Mouse (Mus musculus) cerebellum, adult 2 months (tissue): Measurements from ENCODE around the gene Thoc6. TPM values are rescaled to one million over a fixed set of nuclear protein-coding genes. Genes with fewer than 3 reads are reported as not detected.
A peak's percentile ranks its signal among the peaks of the same experiment; 100 is the strongest.

ENCODE experiments used
- DNase-seq, 2 experiments: peaks; one replicate each; pipeline ENCODE4 v3.0.0; 2021
- H3K27ac ChIP-seq: fragments of 200-500 bp; 2 replicates; pipeline ENCODE4 v1.5.1; 2012; ENCODE audit warnings: low read length, control low read depth, inconsistent platforms; ENCODE audit not compliant: insufficient read depth
- H3K27me3 ChIP-seq: fragments of 200-500 bp; 2 replicates; pipeline ENCODE4 v1.6.1; 2012; ENCODE audit warnings: inconsistent platforms, mild to moderate bottlenecking, low read length, moderate library complexity; ENCODE audit not compliant: control insufficient read depth, insufficient read depth
- H3K4me1 ChIP-seq: fragments of 200-500 bp; 2 replicates; pipeline ENCODE4 v1.6.1; 2011; ENCODE audit warnings: low read length; ENCODE audit not compliant: control insufficient read depth, insufficient read depth
- H3K4me3 ChIP-seq: fragments of 200-500 bp; replicated peaks from 2 replicates; pipeline ENCODE3; 2011; ENCODE audit warnings: mild to moderate bottlenecking, low read depth, low read length, control low read depth; ENCODE audit not compliant: insufficient read depth
- CTCF ChIP-seq: fragments of 200-500 bp; IDR thresholded peaks from 2 replicates; pipeline ENCODE4 v1.5.1; 2011; ENCODE audit warnings: low read depth, mild to moderate bottlenecking, control low read depth, low read length, moderate library complexity, borderline replicate concordance; ENCODE audit not compliant: insufficient read depth
- POLR2A ChIP-seq: fragments of 200-500 bp; IDR thresholded peaks from 2 replicates; pipeline ENCODE4 v1.6.1; 2011; ENCODE audit warnings: low read length, control low read depth, borderline replicate concordance; ENCODE audit not compliant: insufficient read depth
- WGBS: fragments of 180-500 bp; shearing (Covaris S2); methylation state at CpG from one replicate; pipeline ENCODE4 v1.1.7; 2018; 5-methylcytosine and 5-hydroxymethylcytosine counted together
- polyA plus RNA-seq: library from polyadenylated mRNA; depleted of rRNA; stranded (reverse); fragments of >200 nt; gene quantifications from 2 replicates; pipeline ENCODE4 v1.2.3, GENCODE M21; 2012

Gene Thoc6
- polyA plus RNA-seq, 1 experiment: 17.1 TPM

- no peak overlapping the region for H3K27ac ChIP-seq
- no peak overlapping the region for H3K4me3 ChIP-seq
- no peaks in the 10 kb centered on the region; the same call in 1 of the 2 replicates for H3K27me3 ChIP-seq
- WGBS: 14% methylated on average over 5 of the region's 5 CpGs
- DNase-seq: peak; percentile 33 to 46
- TF ChIP-seq POLR2A: no peak
- peak; percentile 74; the same call in 1 of the 2 replicates for TF ChIP-seq CTCF
- H3K4me1 ChIP-seq: peaks cover 4% of the 10 kb centered on the region; the same call in 1 of the 2 replicates
Observed at GRCm38 (mm10) chr17:23664556-23665021, 9.1 kb downstream of the Thoc6 start.

- WGBS: 2% methylated on average over 9 of the region's 9 CpGs
- TF ChIP-seq CTCF: 0 out of 2 replicates have a peak, but pooled peaks have one; percentile 30
- no peak for TF ChIP-seq POLR2A
- H3K27me3 ChIP-seq: no peaks in the 10 kb centered on the region; the same call in 1 of the 2 replicates
- peak in 1 of 2 experiments; percentile 22 for DNase-seq
- peaks cover 4% of the 10 kb centered on the region; the same call in 1 of the 2 replicates for H3K4me1 ChIP-seq
- no peak overlapping the region for H3K4me3 ChIP-seq
- no peak overlapping the region for H3K27ac ChIP-seq
Observed at GRCm38 (mm10) chr17:23661526-23661925, 12.2 kb downstream of the Thoc6 start.

GRCm38 (mm10) chr17:23660876-23661200 is 12.8 kb downstream of the Thoc6 start:
- no peak for DNase-seq

GRCm38 (mm10) chr17:23660117-23660875 is 13.4 kb downstream of the Thoc6 start, which contains the start of gene Bicdl2:
TSS of gene Bicdl2 (plus strand) at chr17:23660506.
- 7% methylated on average over 27 of the region's 27 CpGs for WGBS
- Histone ChIP-seq H3K27ac (no peak within 1 kb of the TSS), H3K27me3 (no peaks in the 10 kb centered on the region; the same call in 1 of the 2 replicates), H3K4me3 (peak within 1 kb of the TSS; percentile 47), H3K4me1 (peaks cover 4% of the 10 kb centered on the region; the same call in 1 of the 2 replicates)
- DNase-seq: peak; percentile 47 to 58
- TF ChIP-seq CTCF (peak; percentile 70; the same call in 1 of the 2 replicates), POLR2A (no peak)

More at GRCm38 (mm10) chr17:23660876-23661200, 12.8 kb downstream of the Thoc6 start:
- Histone ChIP-seq H3K4me1 (peaks cover 4% of the 10 kb centered on the region; the same call in 1 of the 2 replicates), H3K27me3 (no peaks in the 10 kb centered on the region; the same call in 1 of the 2 replicates), H3K27ac (no peak overlapping the region), H3K4me3 (no peak overlapping the region)
- no peak for TF ChIP-seq POLR2A
- TF ChIP-seq CTCF: no peak
- 3% methylated on average over 14 of the region's 14 CpGs for WGBS

GRCm38 (mm10) chr17:23658450-23658849 is 15.2 kb downstream of the Thoc6 start:
- Histone ChIP-seq H3K27me3 (no peaks in the 10 kb centered on the region; the same call in 1 of the 2 replicates), H3K4me3 (no peak overlapping the region), H3K4me1 (peaks cover 4% of the 10 kb centered on the region; the same call in 1 of the 2 replicates), H3K27ac (no peak overlapping the region)
- DNase-seq: no peak
- TF ChIP-seq POLR2A (no peak), CTCF (no peak)
- 84% methylated on average over 3 of the region's 3 CpGs for WGBS

GRCm38 (mm10) chr17:23654410-23654809 is 19.3 kb downstream of the Thoc6 start:
- Histone ChIP-seq H3K27ac (no peak overlapping the region), H3K27me3 (no peaks in the 10 kb centered on the region), H3K4me3 (no peak overlapping the region), H3K4me1 (no peaks in the 10 kb centered on the region)
- DNase-seq: no peak
- TF ChIP-seq POLR2A: no peak
- no peak for TF ChIP-seq CTCF
- WGBS: 47% methylated on average over 2 of the region's 2 CpGs

GRCm38 (mm10) chr17:23654001-23654400 is 19.7 kb downstream of the Thoc6 start:
- Histone ChIP-seq H3K4me3 (no peak overlapping the region), H3K27me3 (no peaks in the 10 kb centered on the region), H3K4me1 (no peaks in the 10 kb centered on the region), H3K27ac (no peak overlapping the region)
- WGBS: 71% methylated on average over 6 of the region's 6 CpGs
- no peak for DNase-seq
- TF ChIP-seq POLR2A (no peak), CTCF (no peak)
